Mouse (Mus musculus): ENCODE measurements around the gene S100a5. TPM values are rescaled to one million over a fixed set of nuclear protein-coding genes. Genes with fewer than 3 reads are reported as not detected.

S100a5 gene
- total RNA-seq, 2 experiments from 2014 or later: not detected

- no peak for ATAC-seq (ENCODE audit: poor library complexity, severe bottlenecking)
Measured at GRCm38 (mm10) chr3:90623435-90624071, 15.2 kb downstream of the S100a5 start.

GRCm38 (mm10) chr3:90625496-90625895 lies 17.2 kb downstream of the S100a5 start:
- no peak for ATAC-seq (ENCODE audit: poor library complexity, severe bottlenecking)

GRCm38 (mm10) chr3:90626266-90627021 lies 18.1 kb downstream of the S100a5 start:
- ATAC-seq (ENCODE audit: poor library complexity, severe bottlenecking): no peak

- peak; percentile 87 for ATAC-seq (ENCODE audit: poor library complexity, severe bottlenecking)
Measured at GRCm38 (mm10) chr3:90627366-90627765, 19.0 kb downstream of the S100a5 start.

- ATAC-seq (ENCODE audit: poor library complexity, severe bottlenecking): peak; percentile 39
Measured at GRCm38 (mm10) chr3:90627807-90628206, 19.5 kb downstream of the S100a5 start.

GRCm38 (mm10) chr3:90629298-90629697 lies 21.0 kb downstream of the S100a5 start:
- no peak for ATAC-seq (ENCODE audit: poor library complexity, severe bottlenecking)

GRCm38 (mm10) chr3:90631984-90632383 lies 23.7 kb downstream of the S100a5 start:
- ATAC-seq (ENCODE audit: poor library complexity, severe bottlenecking): peak; percentile 41; the same call in 1 of the 2 replicates

- ATAC-seq (ENCODE audit: poor library complexity, severe bottlenecking): no peak
Measured at GRCm38 (mm10) chr3:90638511-90639275, 30.4 kb downstream of the S100a5 start.

GRCm38 (mm10) chr3:90639511-90640154 lies 31.3 kb downstream of the S100a5 start:
- peak; percentile 87 for ATAC-seq (ENCODE audit: poor library complexity, severe bottlenecking)

- ATAC-seq (ENCODE audit: poor library complexity, severe bottlenecking): no peak
Measured at GRCm38 (mm10) chr3:90640981-90641380, 32.7 kb downstream of the S100a5 start.

- ATAC-seq (ENCODE audit: poor library complexity, severe bottlenecking): peak; percentile 77
Measured at GRCm38 (mm10) chr3:90644220-90644619, 35.9 kb downstream of the S100a5 start.

- ATAC-seq (ENCODE audit: poor library complexity, severe bottlenecking): peak; percentile 38; the same call in 1 of the 2 replicates
Measured at GRCm38 (mm10) chr3:90647291-90647690, 39.0 kb downstream of the S100a5 start.

- ATAC-seq (ENCODE audit: poor library complexity, severe bottlenecking): no peak
Measured at GRCm38 (mm10) chr3:90648981-90649380, 40.7 kb downstream of the S100a5 start.

- no peak for ATAC-seq (ENCODE audit: poor library complexity, severe bottlenecking)
Measured at GRCm38 (mm10) chr3:90649832-90650231, 41.5 kb downstream of the S100a5 start.

- ATAC-seq (ENCODE audit: poor library complexity, severe bottlenecking): peak; percentile 67
Measured at GRCm38 (mm10) chr3:90652878-90653508, 44.7 kb downstream of the S100a5 start.

- no peak for ATAC-seq (ENCODE audit: poor library complexity, severe bottlenecking)
Measured at GRCm38 (mm10) chr3:90653717-90654116, 45.4 kb downstream of the S100a5 start, which contains the start of gene S100a7a. Gene S100a7a (plus strand): TSS chr3:90654017.

GRCm38 (mm10) chr3:90657405-90657804 lies 49.1 kb downstream of the S100a5 start:
- ATAC-seq (ENCODE audit: poor library complexity, severe bottlenecking): peak; percentile 53

- ATAC-seq (ENCODE audit: poor library complexity, severe bottlenecking): peak; percentile 54
Measured at GRCm38 (mm10) chr3:90659364-90660044, 51.2 kb downstream of the S100a5 start.

Data from megakaryocyte, adult 5-6 weeks (primary cell).